Mouse (Mus musculus): ENCODE results near the gene Gm10282. TPM values are rescaled to one million over a fixed set of nuclear protein-coding genes. Genes with fewer than 3 reads are reported as not detected.

Gene Gm10282
- polyA plus RNA-seq, 1 experiment = not detected

- Histone ChIP-seq H3K4me3 (ENCODE audit: insufficient read depth, low read depth, low read length) (no peak overlapping the region), H3K4me1 (ENCODE audit: control insufficient read depth, insufficient read depth, insufficient read length, low read length) (no peaks in the 10 kb centered on the region), H3K27ac (replicated peaks; ENCODE audit: low read depth, low read length) (peak overlapping the region; percentile 40; the same call in 1 of the 2 replicates)
These were observed 12.8 kb upstream of the Gm10282 start for GRCm38 (mm10) chr8:72317741-72318301.

GRCm38 (mm10) chr8:72316053-72316695, 11.1 kb upstream of the Gm10282 start:
- Histone ChIP-seq H3K27ac (replicated peaks; ENCODE audit: low read depth, low read length) (no peak overlapping the region), H3K4me3 (ENCODE audit: insufficient read depth, low read depth, low read length) (no peak overlapping the region), H3K4me1 (ENCODE audit: control insufficient read depth, insufficient read depth, insufficient read length, low read length) (peaks cover 2% of the 10 kb centered on the region)

GRCm38 (mm10) chr8:72312926-72313518, 8.0 kb upstream of the Gm10282 start:
- Histone ChIP-seq H3K4me3 (ENCODE audit: insufficient read depth, low read depth, low read length) (no peak overlapping the region), H3K4me1 (ENCODE audit: control insufficient read depth, insufficient read depth, insufficient read length, low read length) (peaks cover 10% of the 10 kb centered on the region), H3K27ac (replicated peaks; ENCODE audit: low read depth, low read length) (no peak overlapping the region)

- peaks cover 12% of the 10 kb centered on the region for H3K4me1 ChIP-seq (ENCODE audit: control insufficient read depth, insufficient read depth, insufficient read length, low read length)
- H3K27ac ChIP-seq (replicated peaks; ENCODE audit: low read depth, low read length) = peak overlapping the region; percentile 34; the same call in 1 of the 2 replicates
- H3K4me3 ChIP-seq (ENCODE audit: insufficient read depth, low read depth, low read length) = no peak overlapping the region
These were observed 5.9 kb upstream of the Gm10282 start for GRCm38 (mm10) chr8:72310849-72311506.

- Histone ChIP-seq H3K4me1 (ENCODE audit: control insufficient read depth, insufficient read depth, insufficient read length, low read length) (peaks cover 13% of the 10 kb centered on the region), H3K27ac (replicated peaks; ENCODE audit: low read depth, low read length) (peak overlapping the region; percentile 20; the same call in 1 of the 2 replicates), H3K4me3 (ENCODE audit: insufficient read depth, low read depth, low read length) (no peak overlapping the region)
These were observed 3.2 kb upstream of the Gm10282 start for GRCm38 (mm10) chr8:72308276-72308675.

- no peak overlapping the region for H3K4me3 ChIP-seq (ENCODE audit: insufficient read depth, low read depth, low read length)
- peaks cover 19% of the 10 kb centered on the region for H3K4me1 ChIP-seq (ENCODE audit: control insufficient read depth, insufficient read depth, insufficient read length, low read length)
- H3K27ac ChIP-seq (replicated peaks; ENCODE audit: low read depth, low read length) = no peak overlapping the region
These were observed 1.9 kb upstream of the Gm10282 start for GRCm38 (mm10) chr8:72306913-72307312.

GRCm38 (mm10) chr8:72303633-72304032, 1.4 kb downstream of the Gm10282 start:
- peak overlapping the region; percentile 93 for H3K27ac ChIP-seq (replicated peaks; ENCODE audit: low read depth, low read length)
- no peak overlapping the region for H3K4me3 ChIP-seq (ENCODE audit: insufficient read depth, low read depth, low read length)
- peaks cover 24% of the 10 kb centered on the region for H3K4me1 ChIP-seq (ENCODE audit: control insufficient read depth, insufficient read depth, insufficient read length, low read length)

- Histone ChIP-seq H3K4me1 (ENCODE audit: control insufficient read depth, insufficient read depth, insufficient read length, low read length) (peaks cover 21% of the 10 kb centered on the region), H3K4me3 (ENCODE audit: insufficient read depth, low read depth, low read length) (no peak overlapping the region), H3K27ac (replicated peaks; ENCODE audit: low read depth, low read length) (peak overlapping the region; percentile 93)
These were observed 2.0 kb downstream of the Gm10282 start for GRCm38 (mm10) chr8:72302986-72303612.

- Histone ChIP-seq H3K4me1 (ENCODE audit: control insufficient read depth, insufficient read depth, insufficient read length, low read length) (peaks cover 25% of the 10 kb centered on the region), H3K4me3 (ENCODE audit: insufficient read depth, low read depth, low read length) (no peak overlapping the region), H3K27ac (replicated peaks; ENCODE audit: low read depth, low read length) (peak overlapping the region; percentile 99)
These were observed 3.6 kb downstream of the Gm10282 start for GRCm38 (mm10) chr8:72301497-72301896.

GRCm38 (mm10) chr8:72300654-72301400, 4.2 kb downstream of the Gm10282 start:
- Histone ChIP-seq H3K27ac (replicated peaks; ENCODE audit: low read depth, low read length) (peak overlapping the region; percentile 99), H3K4me3 (ENCODE audit: insufficient read depth, low read depth, low read length) (no peak overlapping the region), H3K4me1 (ENCODE audit: control insufficient read depth, insufficient read depth, insufficient read length, low read length) (peaks cover 25% of the 10 kb centered on the region)

GRCm38 (mm10) chr8:72298928-72299327, 6.1 kb downstream of the Gm10282 start:
- H3K4me1 ChIP-seq (ENCODE audit: control insufficient read depth, insufficient read depth, insufficient read length, low read length) = peaks cover 38% of the 10 kb centered on the region
- no peak overlapping the region for H3K4me3 ChIP-seq (ENCODE audit: insufficient read depth, low read depth, low read length)
- no peak overlapping the region for H3K27ac ChIP-seq (replicated peaks; ENCODE audit: low read depth, low read length)

GRCm38 (mm10) chr8:72296561-72296960, 8.5 kb downstream of the Gm10282 start:
- H3K4me1 ChIP-seq (ENCODE audit: control insufficient read depth, insufficient read depth, insufficient read length, low read length) = peaks cover 31% of the 10 kb centered on the region
- no peak overlapping the region for H3K4me3 ChIP-seq (ENCODE audit: insufficient read depth, low read depth, low read length)
- peak overlapping the region; percentile 97 for H3K27ac ChIP-seq (replicated peaks; ENCODE audit: low read depth, low read length)

GRCm38 (mm10) chr8:72295679-72296078, 9.4 kb downstream of the Gm10282 start:
- Histone ChIP-seq H3K4me3 (ENCODE audit: insufficient read depth, low read depth, low read length) (peak overlapping the region; percentile 1; the same call in 1 of the 2 replicates), H3K4me1 (ENCODE audit: control insufficient read depth, insufficient read depth, insufficient read length, low read length) (peaks cover 26% of the 10 kb centered on the region), H3K27ac (replicated peaks; ENCODE audit: low read depth, low read length) (peak overlapping the region; percentile 99)

GRCm38 (mm10) chr8:72295125-72295524, 9.9 kb downstream of the Gm10282 start:
- no peak overlapping the region for H3K4me3 ChIP-seq (ENCODE audit: insufficient read depth, low read depth, low read length)
- peak overlapping the region; percentile 99 for H3K27ac ChIP-seq (replicated peaks; ENCODE audit: low read depth, low read length)
- peaks cover 22% of the 10 kb centered on the region for H3K4me1 ChIP-seq (ENCODE audit: control insufficient read depth, insufficient read depth, insufficient read length, low read length)
